Mouse (Mus musculus) liver, embryonic 15.5 days (tissue): ENCODE measurements around the gene Rpl36. TPM values are rescaled to one million over a fixed set of nuclear protein-coding genes. Genes with fewer than 3 reads are reported as not detected.
"Not testable (repeated sequence)": the region's sequence is repeated elsewhere in the genome, so short reads cannot be mapped to it uniquely, and the experiment has no call there.

ENCODE experiments used
- ATAC-seq: fragments of 200-750 bp; cut with Nextera tagmentation; 2 replicates; pipeline ENCODE4 v1.8.0; 2017; ENCODE audit warnings: moderate number of reproducible peaks, mild to moderate bottlenecking, moderate library complexity; ENCODE audit not compliant: insufficient read depth
- H3K27ac ChIP-seq: fragments of 300-500 bp; sonication (generic); replicated peaks from 2 replicates; pipeline ENCODE4 v1.5.1; 2015; ENCODE audit warnings: mild to moderate bottlenecking, inconsistent platforms
- H3K27me3 ChIP-seq: fragments of 300-500 bp; sonication (generic); 2 replicates; pipeline ENCODE4 v1.6.1; 2015; ENCODE audit warnings: mild to moderate bottlenecking, inconsistent platforms
- H3K36me3 ChIP-seq: fragments of 300-500 bp; sonication (generic); replicated peaks from 2 replicates; pipeline ENCODE4 v1.6.1; 2015; ENCODE audit warnings: moderate library complexity, mild to moderate bottlenecking, inconsistent platforms
- H3K4me1 ChIP-seq: fragments of 300-500 bp; sonication (generic); replicated peaks from 2 replicates; pipeline ENCODE4 v1.6.1; 2015; ENCODE audit warnings: inconsistent platforms
- H3K4me2 ChIP-seq: fragments of 300-500 bp; sonication (generic); 2 replicates; pipeline ENCODE4 v1.6.1; 2015; ENCODE audit warnings: moderate library complexity, mild to moderate bottlenecking, inconsistent platforms
- H3K4me3 ChIP-seq: fragments of 300-500 bp; sonication (generic); replicated peaks from 2 replicates; pipeline ENCODE4 v1.5.1; 2015; ENCODE audit warnings: mild to moderate bottlenecking, inconsistent platforms
- H3K9ac ChIP-seq: fragments of 300-500 bp; sonication (generic); 2 replicates; pipeline ENCODE4 v1.6.1; 2015; ENCODE audit warnings: moderate library complexity, mild to moderate bottlenecking, inconsistent platforms
- H3K9me3 ChIP-seq: fragments of 300-500 bp; sonication (generic); replicated peaks from 2 replicates; pipeline ENCODE4 v1.6.1; 2016; ENCODE audit warnings: inconsistent platforms
- WGBS: fragments of 180-500 bp; shearing (Covaris S2); methylation state at CpG from one replicate; pipeline ENCODE4 v1.1.7; 2015; ENCODE audit warnings: mixed read lengths; ENCODE audit not compliant: insufficient replicate concordance; 5-methylcytosine and 5-hydroxymethylcytosine counted together
- polyA plus RNA-seq: library from polyadenylated mRNA; unstranded; fragments of >200 nt; fragmentation: Nextera tagmentation; extraction: Ambion mirVana; gene quantifications from 2 replicates; pipeline ENCODE4 v1.2.1, GENCODE M21; 2015

Rpl36 gene
- polyA plus RNA-seq, 1 experiment from 2014 or later: 882 TPM

DNA sequence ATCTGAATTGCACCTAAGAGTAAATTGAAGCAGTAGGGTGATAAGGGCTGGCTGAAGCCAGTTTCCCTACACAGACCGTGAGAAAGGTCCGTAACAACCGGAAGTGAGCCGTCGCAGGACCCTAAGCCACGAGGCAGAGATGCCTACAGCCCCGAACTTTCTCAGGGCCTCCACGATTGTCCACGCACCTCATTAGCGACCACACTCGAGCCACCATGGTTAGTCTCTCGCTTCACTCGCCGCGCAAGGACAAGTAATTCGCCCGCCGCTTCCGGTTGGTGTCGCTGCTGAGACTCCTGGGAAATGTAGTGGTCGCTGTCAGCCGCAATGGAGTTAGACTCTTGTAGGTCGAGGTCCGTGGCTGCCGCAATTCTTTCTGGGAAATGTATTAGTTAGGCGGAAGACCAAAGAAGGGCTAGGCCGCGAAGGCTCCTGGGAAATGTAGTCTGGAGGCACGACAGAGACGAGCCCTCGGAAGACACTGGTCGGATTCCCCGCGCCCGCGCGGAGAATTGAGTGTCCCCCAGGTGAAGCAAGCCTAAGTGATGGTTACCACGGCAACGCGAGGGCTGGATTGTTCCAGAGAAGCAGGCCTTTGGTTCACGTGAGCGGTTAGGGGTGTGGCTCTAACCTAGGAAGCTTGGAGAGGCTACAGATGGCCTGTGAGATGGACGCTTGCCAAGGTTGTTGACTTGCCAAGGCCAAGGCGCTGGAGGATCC, 3.6 kb upstream of the Rpl36 start, which contains the start of gene 2410015M20Rik:
Gene 2410015M20Rik, minus strand, starts transcription at position 320 of the 720 bp plus-strand sequence.
- Histone ChIP-seq H3K4me2 (peak within 1 kb of the TSS; percentile 74), H3K9me3 (no peaks in the 10 kb centered on the region), H3K4me1 (peaks cover 61% of the 10 kb centered on the region), H3K27me3 (no peaks in the 10 kb centered on the region), H3K27ac (peak within 1 kb of the TSS; percentile 85), H3K4me3 (peak within 1 kb of the TSS; percentile 66), H3K9ac (peak within 1 kb of the TSS; percentile 69), H3K36me3 (peaks cover 38% of the 10 kb centered on the region)
- under 1% methylated on average over 44 of the region's 44 CpGs for WGBS
- peak; percentile 82 for ATAC-seq

GRCm38 (mm10) chr17:56611323-56611722, 1.9 kb upstream of the Rpl36 start:
- peak overlapping the region; percentile 59 for H3K4me2 ChIP-seq
- peaks cover 74% of the 10 kb centered on the region for H3K4me1 ChIP-seq
- H3K36me3 ChIP-seq: peaks cover 38% of the 10 kb centered on the region
- H3K9ac ChIP-seq: no peak overlapping the region
- H3K9me3 ChIP-seq: no peaks in the 10 kb centered on the region
- no peak for ATAC-seq
- H3K27ac ChIP-seq: peak overlapping the region; percentile 86
- no peaks in the 10 kb centered on the region for H3K27me3 ChIP-seq
- 79% methylated on average over 2 of the region's 2 CpGs for WGBS
- peak overlapping the region; percentile 41; the same call in 1 of the 2 replicates for H3K4me3 ChIP-seq

DNA sequence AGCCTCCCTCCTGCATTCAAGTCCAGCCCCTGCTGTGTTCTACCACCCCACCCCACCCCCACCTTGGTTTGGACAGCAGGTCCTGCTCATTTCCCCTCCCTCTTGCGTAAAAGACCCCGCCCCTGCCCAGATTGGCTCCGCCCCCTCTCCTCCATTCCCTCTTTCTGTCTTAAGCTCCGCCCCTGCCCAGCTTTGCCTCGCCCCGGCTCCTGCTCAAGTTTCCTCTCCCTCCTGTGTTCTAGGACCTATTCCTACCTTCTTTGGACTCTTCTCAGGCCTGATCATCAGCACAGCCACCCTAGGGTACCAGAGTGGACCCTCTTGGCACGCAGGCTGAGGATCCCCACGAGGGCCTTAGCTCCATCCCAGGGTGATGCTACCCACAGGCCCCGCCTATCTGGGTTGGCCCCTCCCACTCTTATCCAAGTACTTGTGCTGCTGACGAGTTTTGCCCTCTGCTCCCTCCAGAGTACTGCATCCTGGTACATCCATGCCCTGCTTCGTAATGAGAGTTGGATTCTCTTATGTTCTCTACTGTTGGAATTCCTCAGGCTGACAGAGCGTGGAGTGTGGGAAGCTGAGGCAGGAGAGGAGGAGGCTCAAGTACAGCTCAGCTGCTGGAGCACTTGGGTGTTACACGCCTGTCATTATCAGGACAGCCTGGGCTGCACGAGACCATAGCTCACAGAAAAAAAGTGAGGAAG, 1.2 kb upstream of the Rpl36 start:
- Histone ChIP-seq H3K4me3 (peak overlapping the region; percentile 41), H3K9ac (peak overlapping the region; percentile 40; the same call in 1 of the 2 replicates)
- WGBS: 8% methylated on average over 14 of the region's 14 CpGs

GRCm38 (mm10) chr17:56612565-56612939, 664 bp upstream of the Rpl36 start:
- Histone ChIP-seq H3K4me3 (peak overlapping the region; percentile 41), H3K9ac (peak overlapping the region; percentile 40; the same call in 1 of the 2 replicates), H3K27ac (peak overlapping the region; percentile 86), H3K4me1 (peaks cover 77% of the 10 kb centered on the region), H3K4me2 (peak overlapping the region; percentile 59), H3K36me3 (peaks cover 39% of the 10 kb centered on the region)
- H3K27me3 ChIP-seq, ATAC-seq, H3K9me3 ChIP-seq: not testable (repeated sequence)
- WGBS: 58% methylated on average over 10 of the region's 10 CpGs

More for the DNA sequence above, 1.2 kb upstream of the Rpl36 start:
- peaks cover 38% of the 10 kb centered on the region for H3K36me3 ChIP-seq
- ATAC-seq: peak; percentile 10
- H3K4me1 ChIP-seq: peaks cover 79% of the 10 kb centered on the region
- peak overlapping the region; percentile 59 for H3K4me2 ChIP-seq
- H3K27me3 ChIP-seq: no peaks in the 10 kb centered on the region
- H3K27ac ChIP-seq: peak overlapping the region; percentile 86
- H3K9me3 ChIP-seq: no peaks in the 10 kb centered on the region

GRCm38 (mm10) chr17:56613893-56614292, 677 bp downstream of the Rpl36 start:
- Histone ChIP-seq H3K36me3 (peaks cover 47% of the 10 kb centered on the region), H3K4me3 (peak overlapping the region; percentile 69), H3K27ac (peak overlapping the region; percentile 86), H3K4me1 (peaks cover 64% of the 10 kb centered on the region), H3K9ac (peak overlapping the region; percentile 66), H3K4me2 (peak overlapping the region; percentile 75)
- H3K9me3 ChIP-seq, H3K27me3 ChIP-seq, ATAC-seq: not testable (repeated sequence)
- WGBS: under 1% methylated on average over 26 of the region's 26 CpGs

GRCm38 (mm10) chr17:56614391-56615135, 1.3 kb downstream of the Rpl36 start:
- no peak for ATAC-seq
- Histone ChIP-seq H3K27ac (peak overlapping the region; percentile 86), H3K36me3 (peaks cover 54% of the 10 kb centered on the region), H3K9me3 (no peaks in the 10 kb centered on the region), H3K27me3 (no peaks in the 10 kb centered on the region), H3K9ac (peak overlapping the region; percentile 66), H3K4me3 (peak overlapping the region; percentile 69), H3K4me2 (peak overlapping the region; percentile 75), H3K4me1 (peaks cover 60% of the 10 kb centered on the region)
- 14% methylated on average over 14 of the region's 14 CpGs for WGBS

GRCm38 (mm10) chr17:56615136-56615784, 2.0 kb downstream of the Rpl36 start:
- Histone ChIP-seq H3K9ac (peak overlapping the region; percentile 66; the same call in 1 of the 2 replicates), H3K27me3 (no peaks in the 10 kb centered on the region), H3K4me3 (peak overlapping the region; percentile 69), H3K4me2 (peak overlapping the region; percentile 75), H3K9me3 (no peaks in the 10 kb centered on the region), H3K27ac (no peak overlapping the region), H3K4me1 (peaks cover 56% of the 10 kb centered on the region), H3K36me3 (peaks cover 61% of the 10 kb centered on the region)
- WGBS: 71% methylated on average over 11 of the region's 11 CpGs
- ATAC-seq: no peak

GRCm38 (mm10) chr17:56615792-56616191, 2.6 kb downstream of the Rpl36 start:
- Histone ChIP-seq H3K4me2 (no peak overlapping the region), H3K36me3 (peaks cover 66% of the 10 kb centered on the region), H3K9me3 (no peaks in the 10 kb centered on the region), H3K27ac (no peak overlapping the region), H3K4me3 (no peak overlapping the region), H3K27me3 (no peaks in the 10 kb centered on the region), H3K9ac (no peak overlapping the region), H3K4me1 (peaks cover 50% of the 10 kb centered on the region)
- no peak for ATAC-seq
- WGBS: 75% methylated on average over 4 of the region's 4 CpGs

DNA sequence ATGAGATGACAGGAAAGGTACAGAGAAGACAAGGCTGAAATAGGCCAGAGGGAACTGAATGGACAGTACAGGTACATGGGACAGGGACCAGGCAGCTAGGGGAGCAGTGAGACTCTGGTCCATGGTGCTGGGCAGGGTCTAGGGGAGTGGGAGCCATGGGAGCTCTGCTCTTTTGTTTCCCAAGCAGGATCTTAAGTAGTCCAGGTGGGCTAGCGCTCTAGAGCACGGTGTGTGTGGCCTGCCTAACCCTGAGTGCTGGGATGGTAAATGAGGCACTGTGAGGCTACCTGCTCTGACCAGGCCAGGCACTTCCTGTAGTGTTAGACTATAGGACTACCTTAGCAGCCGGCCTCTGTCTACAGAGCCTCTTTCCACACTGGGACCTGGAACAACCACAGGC, 3.5 kb downstream of the Rpl36 start:
- no peak overlapping the region for H3K9ac ChIP-seq
- H3K36me3 ChIP-seq: peaks cover 73% of the 10 kb centered on the region
- WGBS: 75% methylated on average over 3 of the region's 3 CpGs
- no peak overlapping the region for H3K4me2 ChIP-seq
- H3K4me1 ChIP-seq: peaks cover 41% of the 10 kb centered on the region
- no peak overlapping the region for H3K4me3 ChIP-seq
- ATAC-seq: no peak
- H3K9me3 ChIP-seq: no peaks in the 10 kb centered on the region
- no peak overlapping the region for H3K27ac ChIP-seq
- H3K27me3 ChIP-seq: no peaks in the 10 kb centered on the region

DNA sequence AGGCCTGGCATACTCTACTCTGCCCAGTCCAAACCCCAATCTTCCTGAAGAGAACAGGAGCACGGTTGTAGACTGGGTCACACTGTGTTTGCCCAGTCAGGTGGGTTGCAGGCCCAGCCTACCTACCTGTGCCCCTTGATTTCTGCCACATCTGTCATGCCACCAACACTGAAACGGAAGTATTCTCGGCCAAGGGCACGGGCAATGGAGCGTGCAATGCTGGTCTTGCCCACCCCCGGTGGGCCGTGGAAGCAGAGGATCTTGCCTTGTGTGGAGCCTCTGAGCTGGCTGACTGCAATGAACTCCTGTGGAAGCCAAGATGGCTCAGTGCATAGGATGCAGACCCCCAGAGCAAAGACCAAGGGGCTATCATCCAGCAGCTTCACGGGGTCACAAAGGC, 4.4 kb downstream of the Rpl36 start:
- H3K4me3 ChIP-seq: no peak overlapping the region
- H3K4me2 ChIP-seq: no peak overlapping the region
- ATAC-seq: no peak
- H3K36me3 ChIP-seq: peaks cover 82% of the 10 kb centered on the region
- WGBS: 77% methylated on average over 8 of the region's 8 CpGs
- no peak overlapping the region for H3K9ac ChIP-seq
- no peak overlapping the region for H3K27ac ChIP-seq
- H3K4me1 ChIP-seq: peaks cover 32% of the 10 kb centered on the region
- H3K27me3 ChIP-seq: no peaks in the 10 kb centered on the region
- no peaks in the 10 kb centered on the region for H3K9me3 ChIP-seq
